Mouse (Mus musculus) subcutaneous adipose tissue, adult 2 months (tissue): Measurements from ENCODE around the gene Prss36. TPM values are rescaled to one million over a fixed set of nuclear protein-coding genes. Genes with fewer than 3 reads are reported as not detected.

Experiments
- polyA plus RNA-seq: library from polyadenylated mRNA; depleted of rRNA; stranded (reverse); fragments of >200 nt; gene quantifications from 2 replicates; pipeline ENCODE4 v1.2.3, GENCODE M21; 2012; ENCODE audit warnings: low replicate concordance; rRNA removed

Prss36 gene
- polyA plus RNA-seq: 27.9 and 44.9 TPM in 2 replicates

DNA sequence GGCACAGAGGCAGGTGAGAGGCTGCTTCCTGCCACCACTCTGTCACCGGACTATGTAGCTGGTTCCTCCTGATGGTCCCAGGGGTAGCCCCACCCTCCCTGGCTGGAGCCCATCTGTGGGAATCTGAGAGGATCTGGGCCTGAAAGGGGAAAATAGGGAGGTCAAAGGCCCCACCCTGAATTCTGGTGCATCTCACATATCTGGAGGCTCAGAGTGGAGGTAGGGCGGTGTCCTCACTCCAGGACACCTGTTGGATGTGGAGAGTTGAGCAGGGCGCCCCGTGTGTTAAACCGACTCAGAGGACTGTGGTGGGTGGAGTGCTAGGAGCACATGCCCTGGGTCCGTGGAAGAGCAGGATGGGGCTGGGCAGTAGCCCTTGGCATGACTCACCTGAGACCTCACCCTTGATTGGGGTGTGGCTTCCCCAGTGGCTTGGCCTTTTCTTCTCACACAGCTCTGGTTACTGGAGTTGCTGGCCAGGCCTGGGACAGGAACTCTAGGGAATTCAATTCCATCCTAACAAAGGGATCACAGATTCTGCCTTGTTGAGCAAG lies at the start of gene Prss36:
TSS of gene Prss36 (minus strand) at position 256 of the 554 bp plus-strand sequence.

DNA sequence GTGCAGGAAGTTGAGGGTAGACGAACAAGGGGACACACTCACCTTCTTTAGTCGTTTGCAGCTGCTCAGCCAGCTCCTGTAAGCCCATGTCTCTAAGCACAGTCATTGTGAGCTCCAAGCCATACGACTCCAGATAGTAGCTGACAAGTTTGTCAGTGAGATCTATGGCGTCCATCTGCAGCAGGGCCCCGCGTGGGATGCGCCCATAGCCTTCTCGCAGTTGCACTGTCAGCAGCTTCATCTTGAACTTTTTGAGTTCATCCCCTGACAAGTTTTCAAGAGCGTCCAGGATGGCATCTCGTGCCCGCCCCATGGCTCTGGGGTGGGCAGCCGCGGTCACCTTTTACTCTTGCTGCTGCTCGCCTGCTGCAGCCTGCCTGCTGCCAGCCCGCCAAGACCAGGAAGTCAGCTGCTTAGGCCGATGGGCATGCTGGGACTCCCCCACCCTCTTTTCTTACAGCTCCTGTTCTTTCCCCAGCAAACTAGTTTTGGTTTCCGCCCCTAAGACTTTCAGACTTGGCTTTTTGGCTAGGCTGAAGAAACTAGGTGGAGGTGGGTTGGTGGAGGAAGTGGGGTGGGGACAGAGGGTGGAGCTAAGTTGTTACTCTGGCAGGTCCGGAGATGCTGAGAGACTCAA lies 46.9 kb upstream of the Prss36 start, which contains the start of gene Pycard:
TSS of gene Pycard (minus strand) at position 527 of the 637 bp plus-strand sequence.

GRCm38 (mm10) chr7:127967004-127967921 lies 20.7 kb upstream of the Prss36 start, which contains the start of gene Fus:
Fus (plus strand) TSS chr7:127967457.

GRCm38 (mm10) chr7:127929923-127930322 lies 16.6 kb downstream of the Prss36 start, which contains the start of gene Prss8:
Prss8 (minus strand) TSS chr7:127930104.

GRCm38 (mm10) chr7:127912190-127912871 lies 34.2 kb downstream of the Prss36 start, which contains the start of gene Kat8:
Kat8 (plus strand) TSS chr7:127912516.

GRCm38 (mm10) chr7:127903971-127904796 lies 42.3 kb downstream of the Prss36 start, which contains the start of gene Bckdk:
Bckdk (plus strand) TSS chr7:127904082.

DNA sequence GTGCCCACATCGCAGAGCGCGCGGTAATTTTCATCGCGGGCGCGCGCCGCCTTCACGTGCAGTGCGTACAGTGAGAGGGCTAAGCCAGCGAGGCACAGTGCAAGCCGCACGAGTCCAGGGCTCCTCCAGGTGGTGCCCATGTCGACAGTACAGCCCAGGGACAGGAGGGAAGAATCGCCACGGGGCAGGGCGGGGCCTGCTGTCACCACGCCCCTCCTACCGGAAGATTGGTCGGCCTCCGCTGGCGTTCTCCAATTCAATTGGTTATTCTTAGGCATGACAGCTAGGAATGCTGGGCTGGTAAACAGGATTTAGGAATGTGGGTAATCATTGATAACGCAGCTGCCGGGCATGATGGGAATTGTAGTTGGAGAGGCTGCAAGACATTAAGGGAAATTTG lies 51.1 kb downstream of the Prss36 start, which contains the start of the genes Gm21974 and Vkorc1:
TSS of gene Gm21974 (minus strand) at position 13 of the 400 bp plus-strand sequence.
TSS of gene Vkorc1 (minus strand) at position 176 of the 400 bp plus-strand sequence.

DNA sequence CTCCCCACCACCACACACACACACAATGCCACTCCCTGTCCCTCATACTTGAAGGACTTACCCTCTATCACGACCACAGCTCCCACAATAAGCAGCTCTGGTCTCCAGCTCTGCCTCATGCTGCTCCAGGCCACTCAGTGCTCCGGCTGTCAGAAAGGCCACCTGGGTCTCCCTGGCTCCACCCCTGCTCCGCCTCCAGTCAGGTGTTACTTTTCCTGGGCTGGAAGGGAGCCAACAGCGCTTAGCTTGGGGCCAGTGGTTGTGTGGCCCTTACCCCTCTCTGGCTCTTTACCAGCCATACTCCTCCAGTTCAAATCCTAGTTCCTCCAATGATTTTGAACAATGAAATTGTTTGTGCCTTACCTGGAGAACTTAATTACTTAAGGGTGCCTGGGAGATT lies 55.7 kb downstream of the Prss36 start, which contains the start of gene Prss53:
TSS of gene Prss53 (minus strand) at position 173 of the 400 bp plus-strand sequence.

Other genes starting within 250 kb of the Prss36 start
- 15.7 and 47.8 TPM in 2 replicates for gene Bcl7c, start 237.8 kb downstream of the Prss36 start, polyA plus RNA-seq
- 7.2 and 19.4 TPM in 2 replicates for gene Ctf1, start 234.0 kb downstream of the Prss36 start, polyA plus RNA-seq
- gene Ctf2, start 214.6 kb downstream of the Prss36 start, polyA plus RNA-seq: 0.06 TPM in 1 of 2 replicates, not detected in the other
- gene Fbxl19, start 202.2 kb downstream of the Prss36 start, polyA plus RNA-seq: 14.2 and 40.4 TPM in 2 replicates
- gene Orai3, start 176.9 kb downstream of the Prss36 start, polyA plus RNA-seq: 41.3 and 59.8 TPM in 2 replicates
- gene Setd1a, start 170.1 kb downstream of the Prss36 start, polyA plus RNA-seq: 9.2 and 15.6 TPM in 2 replicates
- not detected in 2 replicates for gene Gm49388, start 161.1 kb downstream of the Prss36 start, polyA plus RNA-seq
- gene Hsd3b7, start 146.1 kb downstream of the Prss36 start, polyA plus RNA-seq: 116 and 139 TPM in 2 replicates
- 93.0 and 101 TPM in 2 replicates for gene Stx4a, start 122.4 kb downstream of the Prss36 start, polyA plus RNA-seq
- gene Stx1b, start 122.2 kb downstream of the Prss36 start, polyA plus RNA-seq: 26.2 and 31.8 TPM in 2 replicates
- 12.4 and 27.7 TPM in 2 replicates for gene Zfp646, start 70.5 kb downstream of the Prss36 start, polyA plus RNA-seq
- 4.4 and 8.0 TPM in 2 replicates for gene Zfp668, start 69.9 kb downstream of the Prss36 start, polyA plus RNA-seq
- gene Prss53, start 55.8 kb downstream of the Prss36 start, polyA plus RNA-seq: 3.2 and 5.8 TPM in 2 replicates
- gene Gm21974, start 51.3 kb downstream of the Prss36 start, polyA plus RNA-seq: not detected in 2 replicates
- gene Vkorc1, start 51.1 kb downstream of the Prss36 start, polyA plus RNA-seq: 258 and 271 TPM in 2 replicates
- 153 and 162 TPM in 2 replicates for gene Bckdk, start 42.6 kb downstream of the Prss36 start, polyA plus RNA-seq
- 17.5 and 22.7 TPM in 2 replicates for gene Kat8, start 34.2 kb downstream of the Prss36 start, polyA plus RNA-seq
- gene Prss8, start 16.6 kb downstream of the Prss36 start, polyA plus RNA-seq: 0.29 and 50.1 TPM in 2 replicates
- gene Fus, start 20.7 kb upstream of the Prss36 start, polyA plus RNA-seq: 242 and 409 TPM in 2 replicates
- 16.0 and 64.4 TPM in 2 replicates for gene Pycard, start 47.1 kb upstream of the Prss36 start, polyA plus RNA-seq
- gene Trim72, start 57.2 kb upstream of the Prss36 start, polyA plus RNA-seq: 0.24 and 0.90 TPM in 2 replicates
- 22.6 and 22.9 TPM in 2 replicates for gene Itgam, start 115.9 kb upstream of the Prss36 start, polyA plus RNA-seq
- gene Gm49368, start 116.0 kb upstream of the Prss36 start, polyA plus RNA-seq: 0.04 and 0.09 TPM in 2 replicates
- gene Itgax, start 182.8 kb upstream of the Prss36 start, polyA plus RNA-seq: 4.9 and 10.0 TPM in 2 replicates
- 0.46 and 0.57 TPM in 2 replicates for gene Itgad, start 207.7 kb upstream of the Prss36 start, polyA plus RNA-seq